Mouse (Mus musculus) large intestine, adult 2 months (tissue): ENCODE data around the gene Prr29. TPM values are rescaled to one million over a fixed set of nuclear protein-coding genes. Genes with fewer than 3 reads are reported as not detected.

Experiments
- DNase-seq: peaks from one replicate; pipeline ENCODE4 v3.0.0-alpha.2; 2012; ENCODE audit warnings: low read depth, low spot score
- WGBS: fragments of 180-500 bp; shearing (Covaris S2); methylation state at CpG from one replicate; pipeline ENCODE4 v1.1.7; 2018; 5-methylcytosine and 5-hydroxymethylcytosine counted together
- polyA plus RNA-seq: library from polyadenylated mRNA; depleted of rRNA; stranded (reverse); fragments of >200 nt; gene quantifications from 2 replicates; pipeline ENCODE4 v1.2.3, GENCODE M21; 2012

Gene Prr29
- polyA plus RNA-seq, 1 experiment: 2.1 TPM

DNA sequence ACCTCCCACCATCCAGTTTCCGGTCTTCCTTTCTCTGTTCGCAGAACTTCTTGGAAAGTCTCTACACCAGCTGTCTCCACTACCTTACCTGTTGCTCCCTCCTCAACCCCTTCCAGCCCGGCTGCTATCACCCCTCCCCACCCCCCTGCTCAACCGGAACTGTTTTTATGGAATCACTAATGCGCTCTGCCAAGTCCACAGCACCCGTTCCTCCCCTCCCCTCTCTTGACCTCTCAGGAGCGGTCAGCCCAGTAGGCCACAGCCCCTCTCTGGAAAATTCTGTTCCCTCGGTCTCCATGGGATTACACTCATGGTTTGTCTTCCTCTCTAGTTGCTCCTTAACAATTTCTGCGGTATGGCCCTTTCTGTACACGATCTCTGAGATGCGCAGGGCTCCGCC is 12.1 kb upstream of the Prr29 start, which contains the start of gene Scn4a:
Gene Scn4a, minus strand, starts transcription at position 101 of the 400 bp plus-strand sequence.
- no peak for DNase-seq
- WGBS: 72% methylated on average over 12 of the region's 12 CpGs

DNA sequence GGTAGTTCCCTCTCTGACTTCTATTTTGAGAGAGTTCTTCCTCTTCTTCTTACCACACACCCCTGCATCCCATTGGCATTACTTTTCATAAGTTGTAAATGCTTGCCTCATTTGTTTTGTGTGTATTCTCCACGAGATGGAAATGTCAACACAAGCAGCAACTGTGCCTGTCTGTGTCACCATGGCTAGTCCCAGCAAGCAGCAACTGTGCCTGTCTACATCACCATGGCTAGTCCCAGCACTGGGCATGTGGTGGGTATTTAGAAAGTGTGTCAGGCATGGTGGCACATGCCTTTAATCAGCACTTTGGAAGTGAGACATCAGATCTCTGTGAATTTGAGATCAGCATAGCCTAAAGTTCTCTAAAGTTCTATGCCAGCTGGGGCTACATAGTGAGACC is 11.1 kb upstream of the Prr29 start:
- 15% methylated on average over 1 of the region's 1 CpGs for WGBS
- DNase-seq: no peak

DNA sequence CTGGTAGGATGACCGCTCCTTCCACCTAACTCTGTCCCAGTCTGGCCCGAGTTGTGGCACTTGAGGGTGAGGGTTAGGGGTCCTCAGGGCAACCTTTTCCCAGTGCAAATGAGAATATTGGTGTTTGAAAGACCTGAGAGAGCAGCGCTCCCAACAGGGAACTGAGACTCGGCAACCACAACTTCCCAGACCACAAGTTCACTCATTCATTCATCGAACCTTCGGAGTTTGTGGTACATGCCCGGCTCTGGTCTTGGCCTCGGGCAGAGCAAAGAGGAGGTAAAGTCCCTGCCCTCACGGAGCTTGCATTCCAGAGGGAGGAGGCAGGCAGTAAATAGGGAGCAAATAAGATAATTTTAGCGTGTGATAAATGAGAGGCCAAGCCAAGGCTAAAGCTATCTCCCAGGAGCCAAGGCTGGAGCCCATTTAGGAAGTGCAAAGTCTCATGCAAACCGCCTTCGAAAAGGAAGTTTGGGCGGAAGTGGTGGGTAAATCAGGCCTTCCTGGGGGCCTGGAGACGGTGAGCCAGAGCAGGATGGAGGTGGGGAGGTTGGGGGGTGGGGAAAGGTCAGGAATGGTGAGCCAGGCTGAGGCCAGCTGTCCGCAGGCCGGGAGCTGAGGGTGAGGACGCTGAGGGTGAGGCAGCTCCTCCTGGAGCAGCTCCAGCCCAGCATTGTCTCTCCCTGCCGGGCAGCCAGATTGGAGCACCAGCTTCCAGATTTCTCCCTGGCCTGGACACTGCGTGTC is 9.7 kb upstream of the Prr29 start:
- DNase-seq: no peak
- 45% methylated on average over 19 of the region's 19 CpGs for WGBS

DNA sequence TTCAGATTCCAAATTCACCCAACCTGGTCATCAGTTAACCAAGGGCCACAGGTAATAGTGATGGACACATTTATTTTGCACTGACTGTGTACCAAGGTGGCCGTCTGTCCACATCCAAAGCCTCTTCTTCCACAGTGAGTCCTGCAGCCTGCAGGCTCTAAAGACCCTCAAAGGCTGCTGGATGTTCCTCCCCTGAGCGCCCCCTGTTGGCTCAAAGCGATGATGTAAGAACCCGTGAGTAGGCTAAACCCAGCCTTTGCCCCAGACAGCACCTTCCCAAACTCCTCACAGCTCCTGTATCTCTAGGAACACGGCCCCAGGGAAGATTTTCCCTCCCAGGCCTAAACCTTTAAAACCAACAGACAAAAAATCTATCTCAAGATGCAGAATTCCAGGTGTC is 5.9 kb upstream of the Prr29 start:
- WGBS: 33% methylated on average over 5 of the region's 5 CpGs
- no peak for DNase-seq

DNA sequence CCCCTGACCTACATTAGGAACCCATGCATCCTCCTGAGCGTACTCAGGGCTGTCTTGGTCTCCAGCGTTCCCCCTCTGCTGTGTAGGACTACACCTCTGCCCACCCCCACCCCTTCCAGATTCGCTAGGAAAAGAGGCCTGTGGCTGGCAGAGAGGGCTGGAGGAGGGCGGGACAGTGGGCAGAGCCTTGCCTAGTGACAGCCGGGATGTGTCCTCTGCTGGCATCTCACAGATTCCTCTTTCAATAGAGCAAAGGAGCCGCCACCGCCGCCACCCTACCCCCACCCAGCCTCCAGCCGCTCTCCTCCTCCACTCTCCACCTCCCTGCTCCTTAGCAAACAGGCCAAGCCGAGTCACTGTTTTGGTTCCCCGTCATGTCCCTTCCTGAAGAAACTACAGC is 560 bp upstream of the Prr29 start:
- WGBS: 17% methylated on average over 11 of the region's 11 CpGs
- no peak for DNase-seq

DNA sequence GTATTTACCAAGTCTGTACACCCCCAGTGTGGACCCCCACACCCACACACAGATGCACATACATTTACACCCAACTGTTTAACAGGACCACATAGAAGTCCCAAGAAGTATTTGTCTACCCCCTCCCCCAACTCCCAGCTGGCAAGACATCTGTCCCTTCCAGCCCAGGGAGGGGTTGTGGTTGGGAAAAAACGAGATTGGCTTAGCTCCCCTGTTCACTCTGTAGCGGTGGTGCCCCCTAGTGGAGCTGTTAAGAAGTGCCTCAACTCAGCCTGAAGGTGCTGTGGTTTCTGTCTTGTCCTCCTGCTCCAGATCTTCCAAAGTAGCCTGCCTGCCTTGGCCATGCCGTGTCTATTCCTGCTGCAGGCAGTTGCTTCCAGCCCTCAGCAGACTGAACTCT is 1.0 kb downstream of the Prr29 start:
- WGBS: 5% methylated on average over 3 of the region's 3 CpGs
- peak; percentile 36 for DNase-seq

DNA sequence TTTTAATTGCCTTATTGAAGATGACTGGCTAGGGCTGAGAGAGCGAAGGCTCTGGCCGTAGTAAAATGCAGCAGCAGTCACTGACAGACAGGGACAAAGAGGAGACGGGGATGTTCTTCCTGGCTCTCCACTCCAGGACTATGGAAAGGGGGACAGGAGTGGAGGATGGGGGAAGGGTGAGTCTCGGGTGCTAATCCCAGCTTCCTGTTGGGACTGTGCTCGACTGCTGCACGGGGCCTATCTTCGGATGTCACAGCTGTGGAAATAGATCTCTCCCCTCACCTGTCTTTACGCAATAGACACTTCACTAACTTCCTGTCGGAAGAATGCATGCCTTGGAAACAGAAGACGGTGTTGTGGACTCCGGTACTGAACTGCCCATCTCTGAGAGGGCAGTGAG is 8.7 kb downstream of the Prr29 start:
- no peak for DNase-seq
- 56% methylated on average over 11 of the region's 11 CpGs for WGBS

DNA sequence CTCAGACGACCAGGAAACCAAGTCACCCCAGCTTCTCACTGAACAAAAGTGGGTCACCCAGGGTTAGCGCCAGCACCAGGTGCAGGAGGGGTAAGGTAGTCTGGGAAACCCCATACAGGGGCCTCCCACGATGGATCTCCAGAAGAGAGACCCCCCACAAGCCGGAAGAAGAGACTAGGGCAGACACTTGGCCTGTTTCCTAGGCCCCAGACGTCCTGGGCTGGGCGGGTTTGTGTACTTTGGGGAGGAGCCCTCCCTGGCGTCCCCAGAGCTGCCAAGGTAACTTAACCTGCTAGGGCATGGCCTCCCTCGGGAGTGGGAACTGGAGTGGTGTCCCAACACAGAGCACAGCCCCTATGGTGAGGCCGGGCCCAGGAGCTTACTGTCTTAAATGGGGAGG is 9.3 kb downstream of the Prr29 start:
- peak; percentile 31 for DNase-seq
- WGBS: 15% methylated on average over 9 of the region's 9 CpGs

DNA sequence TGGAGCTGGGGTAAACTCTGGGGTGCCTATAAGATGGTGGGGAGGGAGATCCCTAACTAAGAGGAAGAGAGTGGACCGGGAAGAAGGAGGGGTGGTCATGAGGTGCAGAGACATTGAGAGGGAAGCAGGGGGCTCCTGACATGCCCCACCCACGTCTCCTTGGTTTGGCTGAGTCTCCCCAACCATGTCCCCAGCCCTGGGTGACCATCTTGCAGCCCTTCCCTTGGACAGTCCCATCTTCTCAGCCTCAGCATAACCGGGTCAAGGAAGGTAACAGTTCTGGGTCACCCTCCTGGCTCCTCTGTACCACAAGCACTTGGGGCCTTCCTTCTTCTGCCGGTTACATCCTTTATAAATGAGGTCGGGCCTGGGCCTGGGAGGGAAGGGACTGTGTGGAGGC is 9.7 kb downstream of the Prr29 start:
- no peak for DNase-seq
- WGBS: 75% methylated on average over 5 of the region's 5 CpGs

DNA sequence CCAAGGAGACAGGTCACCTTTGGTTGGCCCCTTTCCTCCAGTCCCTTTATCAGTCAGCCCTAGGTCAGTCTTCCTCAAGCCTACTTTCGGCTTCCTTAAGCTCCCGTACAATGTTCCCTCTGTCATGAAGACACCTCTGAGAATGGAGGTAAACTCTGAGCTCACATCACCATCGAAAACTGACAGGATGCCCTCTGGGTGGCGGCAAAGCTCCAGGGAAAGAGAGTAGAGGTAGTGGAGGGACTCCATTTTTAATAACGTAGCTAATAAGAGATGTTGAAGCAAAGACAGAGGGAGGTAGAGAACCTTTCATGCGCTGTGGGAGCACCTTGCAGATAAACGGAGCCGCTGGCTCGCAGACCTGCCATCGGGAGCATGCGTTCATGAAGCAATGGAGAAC is 15.7 kb downstream of the Prr29 start:
- DNase-seq: no peak
- 82% methylated on average over 11 of the region's 11 CpGs for WGBS

DNA sequence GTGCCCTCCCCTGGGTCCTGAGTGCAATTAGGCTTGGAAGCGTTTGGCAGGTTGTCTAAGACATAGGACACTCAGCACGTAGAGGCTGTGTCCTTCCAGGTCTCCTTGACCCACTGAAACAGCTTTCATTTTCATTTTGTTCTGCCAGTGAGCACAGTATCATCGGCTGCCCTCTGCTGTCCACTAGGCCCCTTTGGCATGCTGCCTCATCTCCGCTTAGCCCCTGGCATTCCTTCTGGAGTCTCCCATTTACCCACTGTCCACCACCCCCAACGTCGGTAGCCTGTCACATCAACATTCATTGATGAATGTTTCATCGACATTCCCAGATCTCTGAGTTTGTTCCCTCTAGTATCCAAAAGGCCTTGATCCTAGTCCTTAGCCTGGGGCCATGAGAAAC is 16.6 kb downstream of the Prr29 start:
- no peak for DNase-seq
- 71% methylated on average over 7 of the region's 7 CpGs for WGBS

DNA sequence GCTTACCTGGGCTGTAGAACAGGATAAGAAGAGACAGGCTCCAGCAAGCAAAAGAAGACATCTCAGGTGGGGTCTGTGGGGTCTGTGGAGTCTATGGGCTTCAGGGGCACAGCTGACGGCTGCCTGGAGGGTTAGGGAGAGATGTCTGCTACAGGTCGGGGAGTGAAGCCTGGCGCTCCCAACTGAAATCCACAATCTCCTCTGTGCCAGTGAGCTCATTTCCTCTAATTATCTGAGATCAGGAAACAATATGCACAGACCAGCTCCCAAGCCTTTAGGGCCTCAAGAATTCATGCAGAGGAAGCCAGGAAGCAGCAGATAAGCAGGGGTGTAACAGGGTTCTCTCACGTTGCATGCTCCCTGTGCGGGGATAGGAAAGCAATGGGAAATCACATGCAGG is 17.2 kb downstream of the Prr29 start:
- DNase-seq: no peak
- WGBS: 80% methylated on average over 5 of the region's 5 CpGs

DNA sequence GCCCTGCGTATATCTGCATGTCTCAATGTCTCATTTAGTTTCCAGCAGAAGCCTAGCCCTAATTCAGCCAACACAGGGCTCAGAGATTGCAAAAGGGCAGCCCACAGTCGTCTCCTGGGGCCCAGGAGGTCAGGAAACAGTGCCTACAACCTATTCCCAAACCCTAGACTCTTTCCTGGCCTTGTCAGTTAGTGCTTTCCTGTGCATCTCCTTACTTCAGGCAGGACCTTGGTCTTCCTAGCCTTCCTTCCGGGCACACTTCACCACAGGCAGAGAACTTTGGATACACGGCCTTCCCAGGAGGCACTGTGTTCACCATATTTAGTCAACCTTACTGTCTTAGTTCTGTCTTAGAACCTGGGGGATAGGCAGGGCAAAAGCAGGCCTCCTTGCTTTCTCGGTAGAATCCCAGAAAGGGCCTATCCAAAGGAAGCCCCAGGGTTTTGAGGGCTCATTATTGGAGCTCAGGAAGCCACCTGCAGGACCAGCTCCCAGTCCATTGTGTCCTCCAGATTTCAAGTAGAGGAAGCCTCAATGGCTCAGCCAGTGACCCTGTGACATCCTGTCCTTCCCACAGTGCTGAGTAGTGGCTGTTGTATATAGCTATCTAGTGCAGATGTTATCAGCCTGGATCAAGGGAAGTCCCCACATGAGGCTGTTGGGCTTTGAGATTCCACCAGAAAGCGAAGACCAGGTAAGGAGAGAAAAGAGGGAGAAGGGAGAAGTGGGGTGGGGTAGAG is 17.9 kb downstream of the Prr29 start:
- DNase-seq: no peak
- 82% methylated on average over 6 of the region's 6 CpGs for WGBS

DNA sequence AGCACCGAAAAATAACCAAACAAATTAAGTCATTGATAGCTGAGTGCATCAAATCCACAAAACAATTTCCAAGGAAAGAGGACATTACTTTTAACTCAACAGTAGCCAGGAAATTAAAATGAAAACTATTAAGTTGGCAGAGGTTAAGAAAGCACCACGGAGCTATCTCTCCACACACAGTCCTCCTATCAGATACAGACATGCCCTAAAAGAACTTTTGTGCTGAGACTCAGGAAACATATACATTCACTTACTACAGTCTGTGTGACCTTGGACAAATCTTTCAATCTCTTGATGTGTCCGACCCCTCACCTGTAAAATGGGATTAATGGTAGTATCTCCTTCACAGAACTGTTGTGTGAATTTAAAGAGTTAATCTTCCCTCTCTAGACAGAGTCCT is 21.1 kb downstream of the Prr29 start:
- 79% methylated on average over 3 of the region's 3 CpGs for WGBS
- no peak for DNase-seq

DNA sequence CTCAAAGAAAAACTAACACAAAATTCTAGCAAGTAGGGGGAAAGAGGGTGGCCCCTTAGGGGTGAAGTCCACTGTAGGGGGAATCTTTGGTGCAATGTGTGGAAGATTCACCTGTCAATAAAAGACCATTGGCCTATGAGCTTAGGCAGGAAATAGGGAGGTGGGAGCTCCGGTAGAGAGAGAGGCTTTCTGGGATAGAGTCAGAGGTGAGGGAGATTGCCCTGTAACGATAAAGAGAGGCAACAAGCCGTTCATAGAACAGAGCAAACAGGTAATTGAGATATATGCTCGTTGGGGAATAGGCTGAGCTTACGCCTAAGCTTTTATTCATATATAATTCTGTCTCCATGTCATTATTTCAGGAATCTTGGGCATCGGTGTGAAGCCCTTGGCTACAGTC is 21.7 kb downstream of the Prr29 start:
- WGBS: 36% methylated on average over 6 of the region's 6 CpGs
- DNase-seq: no peak

DNA sequence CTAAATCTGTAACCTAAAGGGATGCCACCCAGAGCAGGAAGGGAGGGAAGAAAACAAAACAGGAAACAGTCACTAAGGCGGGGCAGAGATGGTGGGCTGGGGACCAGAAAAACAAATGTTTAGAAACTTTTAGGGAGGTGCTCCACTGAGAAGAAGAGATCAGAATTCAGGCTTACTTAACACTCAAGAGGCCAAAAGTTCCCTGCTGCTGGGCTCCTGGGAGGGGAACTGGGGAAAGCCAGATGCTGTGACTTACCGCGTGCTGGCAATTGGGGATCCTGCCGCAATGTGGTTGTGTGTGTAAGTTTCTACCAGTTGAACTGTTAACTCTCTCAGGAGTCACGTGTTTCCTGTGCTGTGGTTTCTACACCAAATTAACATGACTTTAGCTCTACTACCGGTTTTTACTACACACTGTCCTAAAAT is 22.5 kb downstream of the Prr29 start, which contains the start of gene Icam2:
Gene Icam2, minus strand, starts transcription at position 285 of the 426 bp plus-strand sequence.
- no peak for DNase-seq
- 60% methylated on average over 6 of the region's 6 CpGs for WGBS

DNA sequence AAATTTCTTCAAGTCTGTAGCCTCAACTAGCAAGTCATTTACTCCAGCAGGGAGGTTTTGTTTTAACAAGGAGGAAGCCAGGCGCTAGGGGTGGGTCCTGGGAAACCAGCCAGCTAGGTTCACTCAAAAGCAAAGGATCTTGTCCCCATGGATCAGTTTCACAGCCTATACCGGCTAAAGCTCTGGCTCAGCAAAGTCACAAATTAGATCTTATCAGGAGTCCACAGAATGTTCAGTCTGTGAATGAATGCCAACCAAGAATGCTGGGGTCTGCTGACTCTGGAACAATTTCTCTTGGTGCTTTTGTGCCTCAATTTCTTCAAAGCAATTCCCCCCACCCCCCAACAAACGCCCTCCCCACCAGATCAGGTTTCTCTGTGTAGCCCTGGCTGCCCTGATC is 24.3 kb downstream of the Prr29 start:
- DNase-seq: no peak
- WGBS: 16% methylated on average over 3 of the region's 3 CpGs

DNA sequence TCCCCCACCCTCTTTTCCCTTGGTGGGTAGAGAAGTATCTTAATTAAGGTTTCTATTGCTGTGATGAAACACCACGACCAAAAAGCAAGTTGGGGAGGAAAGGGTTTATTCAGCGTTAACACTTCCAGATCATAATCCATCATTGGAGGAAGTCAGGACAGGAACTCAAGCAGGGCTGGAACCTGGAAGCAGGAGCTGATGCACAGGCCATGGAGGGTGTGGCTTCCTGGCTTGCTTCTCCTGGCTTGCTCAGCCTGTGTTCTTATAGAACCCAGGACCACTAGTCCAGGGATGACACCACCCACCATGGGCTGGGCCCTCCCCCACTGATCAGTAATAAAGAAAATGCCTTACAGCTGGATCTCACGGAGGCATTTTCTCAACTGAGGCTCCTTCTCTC is 25.5 kb downstream of the Prr29 start:
- DNase-seq: no peak
- 27% methylated on average over 3 of the region's 3 CpGs for WGBS

DNA sequence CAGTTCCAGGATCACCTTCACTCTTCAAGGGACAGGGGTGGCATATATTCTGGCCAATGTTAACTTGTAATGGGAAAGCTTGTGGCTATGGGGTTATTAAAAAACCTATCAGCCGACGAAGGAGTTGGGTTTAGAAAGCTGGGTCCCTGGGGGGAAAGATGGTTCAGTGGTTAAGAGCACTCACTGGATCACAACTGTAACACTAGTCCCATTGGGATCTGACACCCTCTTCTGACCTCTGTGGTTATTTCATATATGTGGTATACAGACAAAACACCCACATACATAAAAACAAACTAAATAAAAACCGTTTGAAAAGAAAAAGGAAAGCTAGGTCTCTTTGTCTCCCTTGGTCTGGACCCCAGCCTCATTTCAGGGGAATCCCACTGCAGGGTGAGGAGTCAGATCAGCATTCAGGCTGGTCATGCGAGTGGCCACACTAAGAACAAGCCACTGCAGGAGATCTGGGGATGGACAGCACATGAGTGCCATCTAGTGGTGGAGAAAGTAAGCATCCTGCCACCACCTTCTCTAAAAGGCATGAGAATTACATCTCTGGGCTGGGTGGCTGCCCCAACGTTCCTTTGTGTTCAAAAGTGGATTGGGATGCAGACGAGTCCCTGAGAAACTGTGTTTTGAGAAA is 26.4 kb downstream of the Prr29 start:
- 30% methylated on average over 6 of the region's 6 CpGs for whole genome bisulfite sequencing
- peak; percentile 45 for DNase-seq

DNA sequence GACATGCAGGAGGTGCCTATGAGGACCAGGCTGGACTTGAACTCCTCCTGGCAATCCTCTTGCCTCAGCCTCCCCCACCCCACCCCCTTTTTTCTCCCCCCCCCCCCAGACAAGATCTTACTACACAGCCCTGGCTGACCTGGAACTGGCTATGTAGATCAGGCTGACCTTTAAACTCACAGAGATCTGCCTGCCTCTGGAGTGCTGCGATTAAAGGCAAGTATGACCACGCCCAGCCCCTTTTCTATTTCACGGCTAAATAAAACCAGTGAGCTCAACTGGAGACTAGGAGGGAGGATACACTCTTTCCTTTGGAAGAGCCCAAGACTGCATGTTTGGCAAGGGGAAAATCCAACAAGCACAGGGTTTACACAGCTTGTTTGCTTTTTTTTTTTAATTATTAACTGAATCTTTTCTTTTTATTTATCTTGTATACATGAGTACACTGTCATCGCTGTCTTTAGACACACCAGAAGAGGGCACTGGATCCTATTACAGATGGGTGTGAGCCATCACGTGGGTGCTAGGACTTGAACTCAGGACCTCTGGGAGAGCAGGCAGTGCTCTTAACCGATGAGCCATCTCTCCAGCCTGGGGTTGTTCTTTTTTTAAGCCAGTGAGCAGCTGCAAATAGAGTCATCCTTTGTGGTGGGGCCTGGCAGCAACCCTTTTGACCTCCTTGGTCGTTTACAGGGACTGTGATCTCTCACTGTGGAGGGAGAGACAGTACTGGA is 27.5 kb downstream of the Prr29 start:
- peak; percentile 14 for DNase-seq
- 32% methylated on average over 7 of the region's 7 CpGs for WGBS
